ENCODE assay signal across 11 mouse cellular contexts in genomic region chr7:130708940-130709339, GRCm38 (mm10).
DNase-seq lines count a peak whose midpoint lies in the region; ATAC-seq lines count a peak whose summit lies in the region.
"Had no signal": no experiment of that assay in that cellular context is flagged by ENCODE, and none has a peak within 500 bp of the region (broad histone marks: within the 10 kb centered on the region; RNA-seq: fewer than 3 reads in every experiment).

No protein-coding gene starts in this region.

- no peak overlapping the region for H3K4me3 ChIP-seq in hindbrain, embryonic 10.5 days
- H3K4me3 ChIP-seq in hindbrain, embryonic 11.5 days (ENCODE audit: low read depth, low read length): no peak overlapping the region
- no peak overlapping the region for H3K4me3 ChIP-seq in liver, embryonic 12.5 days

- DNase-seq in hindbrain, embryonic 10.5 days (ENCODE audit: low spot score): no peak
- DNase-seq in hindbrain, embryonic 11.5 days (ENCODE audit: low spot score): no peak
- DNase-seq in heart, postnatal 4 days: peak; percentile 21
- DNase-seq in kidney, adult 11 months: peak; percentile 73
- DNase-seq in adrenal gland, adult (ENCODE audit: inconsistent age in 2 of 2, low spot score in 1 of 2): no peak
- DNase-seq: gastrocnemius, postnatal 14 days; retina, postnatal 1 day had no signal

- H3K9ac ChIP-seq in hindbrain, embryonic 11.5 days (ENCODE audit: low read depth, low read length): no peak overlapping the region
- H3K9ac ChIP-seq in liver, embryonic 12.5 days: no peak overlapping the region

- H3K27ac ChIP-seq in hindbrain, embryonic 10.5 days: peak overlapping the region; percentile 35; the same call in 1 of the 2 replicates
- H3K27ac ChIP-seq in hindbrain, embryonic 11.5 days (ENCODE audit: low read depth, low read length): no peak overlapping the region
- H3K27ac ChIP-seq in liver, embryonic 12.5 days: 0 out of 2 replicates have a peak overlapping the region, but pooled peaks have one; percentile 25

- H3K36me3 ChIP-seq in hindbrain, embryonic 10.5 days: no peaks in the 10 kb centered on the region
- no peaks in the 10 kb centered on the region for H3K36me3 ChIP-seq in hindbrain, embryonic 11.5 days (ENCODE audit: control insufficient read depth, insufficient read depth, low read length)
- H3K36me3 ChIP-seq in liver, embryonic 12.5 days: no peaks in the 10 kb centered on the region

- ATAC-seq in hindbrain, embryonic 11.5 days (ENCODE audit: low FRiP score): no peak
- ATAC-seq in liver, embryonic 12.5 days: no peak
- no peak for ATAC-seq in megakaryocyte progenitor cell, adult 5-6 weeks (replicated peaks; ENCODE audit: poor library complexity)
- ATAC-seq in erythroid progenitor cell, adult 5-6 weeks (replicated peaks; ENCODE audit: low FRiP score, poor library complexity, severe bottlenecking): no peak
- ATAC-seq: activated CD4-positive, CD25-positive, alpha-beta regulatory T cell, adult 4 months had no signal

- H3K27me3 ChIP-seq in hindbrain, embryonic 10.5 days (ENCODE audit: insufficient read depth, poor library complexity, severe bottlenecking): no peaks in the 10 kb centered on the region
- H3K27me3 ChIP-seq in hindbrain, embryonic 11.5 days (ENCODE audit: control insufficient read depth, insufficient read depth, low read length): no peaks in the 10 kb centered on the region
- no peaks in the 10 kb centered on the region for H3K27me3 ChIP-seq in liver, embryonic 12.5 days (replicated peaks)

- 68% methylated on average over 9 of the region's 9 CpGs for WGBS in hindbrain, embryonic 10.5 days
- WGBS in hindbrain, embryonic 11.5 days: 70% methylated on average over 9 of the region's 9 CpGs
- 54% methylated on average over 9 of the region's 9 CpGs for WGBS in liver, embryonic 12.5 days (ENCODE audit: insufficient replicate concordance)

- H3K9me3 ChIP-seq in hindbrain, embryonic 10.5 days: no peaks in the 10 kb centered on the region
- no peaks in the 10 kb centered on the region for H3K9me3 ChIP-seq in hindbrain, embryonic 11.5 days (ENCODE audit: control insufficient read depth, low read length)
- H3K9me3 ChIP-seq in liver, embryonic 12.5 days (replicated peaks): no peaks in the 10 kb centered on the region

- no peak overlapping the region for H3K4me2 ChIP-seq in hindbrain, embryonic 11.5 days (replicated peaks; ENCODE audit: low read depth, low read length)
- H3K4me2 ChIP-seq in liver, embryonic 12.5 days: peak overlapping the region; percentile 8; the same call in 1 of the 2 replicates

- peaks cover 38% of the 10 kb centered on the region for H3K4me1 ChIP-seq in hindbrain, embryonic 10.5 days (replicated peaks)
- peaks cover 2% of the 10 kb centered on the region; the same call in 1 of the 2 replicates for H3K4me1 ChIP-seq in hindbrain, embryonic 11.5 days (replicated peaks; ENCODE audit: control insufficient read depth, insufficient read depth, low read length)
- H3K4me1 ChIP-seq in liver, embryonic 12.5 days: peaks cover 14% of the 10 kb centered on the region; the same call in 1 of the 2 replicates

Comparison
In these comparisons a context has a peak if more than half of its experiments do, and no peak if none do; other contexts are left out.
1. DNase-seq: peak in heart, postnatal 4 days (single experiment) and kidney, adult 11 months (single experiment); none in hindbrain, embryonic 10.5 days (single experiment), hindbrain, embryonic 11.5 days (single experiment) and adrenal gland, adult (0 of 2).